Mouse (Mus musculus): Measurements from ENCODE around the gene Chil1. TPM values are rescaled to one million over a fixed set of nuclear protein-coding genes. Genes with fewer than 3 reads are reported as not detected.

The Chil1 gene
- total and polyA plus RNA-seq, 2 experiments: 0.09 to 0.34 TPM

DNA sequence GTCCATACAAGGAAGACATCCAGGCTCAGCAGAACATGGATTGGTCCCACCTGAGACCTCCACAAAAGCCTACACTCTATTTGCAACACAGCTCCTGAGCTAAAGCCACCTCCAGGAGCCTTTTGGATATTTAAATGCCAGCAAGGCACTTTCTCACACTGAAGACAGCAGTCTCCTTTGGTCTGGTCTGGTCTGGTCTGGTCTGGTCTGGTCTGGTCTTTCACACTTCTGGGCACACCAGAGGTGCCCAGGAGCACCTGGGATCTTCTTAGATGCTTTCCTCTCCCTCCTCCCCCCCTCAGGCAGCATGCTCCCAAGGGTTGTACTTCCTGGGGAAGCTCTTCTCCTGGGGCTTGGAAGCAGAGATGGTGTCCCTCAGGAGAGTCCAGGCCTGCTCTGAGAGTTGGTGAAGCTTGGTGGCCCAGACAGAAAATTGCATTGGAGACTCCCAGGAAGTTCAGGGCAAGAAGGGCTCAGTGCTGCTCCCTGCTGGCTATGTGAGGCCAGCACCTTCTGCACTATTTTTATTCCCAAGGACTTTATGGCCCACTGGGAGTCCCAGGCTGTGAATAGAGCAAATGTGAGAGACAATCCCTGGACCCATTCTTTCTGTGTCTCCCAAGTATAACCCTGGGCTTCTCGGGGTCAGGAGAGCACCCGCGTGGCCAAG lies 19.9 kb downstream of the Chil1 start:
- Histone ChIP-seq H3K4me3 (ENCODE audit: insufficient read depth, low read depth, low read length) (no peak overlapping the region), H3K9ac (ENCODE audit: low read depth, low read length) (no peak overlapping the region), H3K79me2 (ENCODE audit: control insufficient read depth, insufficient read depth, low read length) (no peaks in the 10 kb centered on the region), H3K4me1 (ENCODE audit: control insufficient read depth, insufficient read depth, low read length) (no peaks in the 10 kb centered on the region; the same call in 1 of the 2 replicates), H3K27ac (replicated peaks; ENCODE audit: insufficient read depth, low read depth, low read length) (no peak overlapping the region), H3K27me3 (ENCODE audit: control insufficient read depth, insufficient read depth, low read length) (no peaks in the 10 kb centered on the region), H3K36me3 (ENCODE audit: control insufficient read depth, insufficient read depth, low read length) (no peaks in the 10 kb centered on the region)
- 57% methylated on average over 3 of the region's 3 CpGs for WGBS
- TF ChIP-seq POLR2A (IDR thresholded peaks at IDR 0.05; ENCODE audit: extremely low read depth, insufficient read depth, low read length): no peak
- peak; percentile 85 for TF ChIP-seq CTCF (IDR thresholded peaks at IDR 0.05; ENCODE audit: low read depth, low read length)
- peak; percentile 14 for DNase-seq (ENCODE audit: extremely low read depth, low read depth, low spot score)

DNA sequence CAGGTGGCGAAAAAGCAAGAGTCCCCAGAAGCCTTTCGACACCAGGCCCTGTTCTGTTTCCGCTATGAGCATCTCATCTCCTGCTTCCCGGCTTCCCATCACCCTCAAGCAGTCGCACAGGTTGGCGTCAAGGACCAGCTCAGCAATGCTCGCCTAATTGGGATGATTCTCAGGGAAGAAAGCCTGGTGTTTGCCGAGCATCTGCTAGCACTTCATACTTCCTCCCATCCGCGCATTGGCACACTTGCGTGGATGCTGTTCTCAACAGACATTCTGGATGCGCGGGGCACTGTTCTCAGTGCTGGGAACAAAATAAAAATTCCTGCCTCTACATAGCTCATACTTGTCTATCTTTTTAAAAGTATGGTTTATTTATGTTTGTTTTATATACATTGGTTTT lies 22.3 kb downstream of the Chil1 start:
- Histone ChIP-seq H3K4me1 (ENCODE audit: control insufficient read depth, insufficient read depth, low read length) (no peaks in the 10 kb centered on the region; the same call in 1 of the 2 replicates), H3K27me3 (ENCODE audit: control insufficient read depth, insufficient read depth, low read length) (no peaks in the 10 kb centered on the region), H3K4me3 (ENCODE audit: insufficient read depth, low read depth, low read length) (no peak overlapping the region), H3K36me3 (ENCODE audit: control insufficient read depth, insufficient read depth, low read length) (no peaks in the 10 kb centered on the region), H3K9ac (ENCODE audit: low read depth, low read length) (no peak overlapping the region), H3K27ac (replicated peaks; ENCODE audit: insufficient read depth, low read depth, low read length) (no peak overlapping the region), H3K79me2 (ENCODE audit: control insufficient read depth, insufficient read depth, low read length) (no peaks in the 10 kb centered on the region)
- no peak for DNase-seq (ENCODE audit: extremely low read depth, low read depth, low spot score)
- WGBS: 93% methylated on average over 13 of the region's 13 CpGs
- no peak for TF ChIP-seq CTCF (IDR thresholded peaks at IDR 0.05; ENCODE audit: low read depth, low read length)
- no peak for TF ChIP-seq POLR2A (IDR thresholded peaks at IDR 0.05; ENCODE audit: extremely low read depth, insufficient read depth, low read length)

DNA sequence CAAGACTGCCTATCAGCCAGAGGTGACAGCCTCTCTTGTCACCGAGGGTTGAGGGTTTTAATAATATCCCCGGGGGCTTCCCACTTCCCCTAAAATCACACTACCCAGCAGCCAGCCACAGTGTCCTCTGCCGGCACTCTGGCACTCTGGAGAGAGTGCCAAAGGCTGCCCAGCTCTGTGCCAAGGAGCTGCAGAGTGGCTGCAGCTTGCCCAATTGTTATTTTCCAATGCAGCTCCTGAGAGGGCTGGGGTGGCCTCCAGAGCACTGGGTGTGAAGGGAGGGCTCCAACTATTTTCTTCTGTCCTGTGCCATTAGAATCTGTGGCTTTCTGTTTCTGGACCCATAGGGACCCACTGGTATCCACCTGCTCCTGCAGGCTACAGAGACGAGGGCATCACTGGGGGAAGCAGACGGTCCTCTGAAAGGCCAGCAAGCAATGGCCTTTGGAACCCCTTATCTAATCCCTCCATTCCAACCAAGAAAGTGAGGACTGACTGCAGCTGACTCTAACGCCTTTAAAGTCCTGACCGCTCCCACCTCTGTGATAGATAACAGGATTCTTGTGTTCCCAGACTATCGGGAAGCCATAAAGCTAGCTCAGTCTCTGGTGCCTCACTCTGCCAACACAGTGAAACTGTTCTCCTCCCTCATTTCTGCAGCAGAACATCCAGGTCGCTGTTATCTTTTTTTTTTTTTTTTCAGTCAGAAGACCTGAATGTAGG lies 23.5 kb downstream of the Chil1 start:
- Histone ChIP-seq H3K36me3 (ENCODE audit: control insufficient read depth, insufficient read depth, low read length) (no peaks in the 10 kb centered on the region), H3K79me2 (ENCODE audit: control insufficient read depth, insufficient read depth, low read length) (no peaks in the 10 kb centered on the region), H3K9ac (ENCODE audit: low read depth, low read length) (no peak overlapping the region), H3K27ac (replicated peaks; ENCODE audit: insufficient read depth, low read depth, low read length) (no peak overlapping the region), H3K27me3 (ENCODE audit: control insufficient read depth, insufficient read depth, low read length) (no peaks in the 10 kb centered on the region), H3K4me1 (ENCODE audit: control insufficient read depth, insufficient read depth, low read length) (no peaks in the 10 kb centered on the region; the same call in 1 of the 2 replicates), H3K4me3 (ENCODE audit: insufficient read depth, low read depth, low read length) (no peak overlapping the region)
- 51% methylated on average over 9 of the region's 9 CpGs for WGBS
- DNase-seq (ENCODE audit: extremely low read depth, low read depth, low spot score): peak; percentile 45
- no peak for TF ChIP-seq POLR2A (IDR thresholded peaks at IDR 0.05; ENCODE audit: extremely low read depth, insufficient read depth, low read length)
- TF ChIP-seq CTCF (IDR thresholded peaks at IDR 0.05; ENCODE audit: low read depth, low read length): 0 out of 2 replicates have a peak, but pooled peaks have one; percentile 2

DNA sequence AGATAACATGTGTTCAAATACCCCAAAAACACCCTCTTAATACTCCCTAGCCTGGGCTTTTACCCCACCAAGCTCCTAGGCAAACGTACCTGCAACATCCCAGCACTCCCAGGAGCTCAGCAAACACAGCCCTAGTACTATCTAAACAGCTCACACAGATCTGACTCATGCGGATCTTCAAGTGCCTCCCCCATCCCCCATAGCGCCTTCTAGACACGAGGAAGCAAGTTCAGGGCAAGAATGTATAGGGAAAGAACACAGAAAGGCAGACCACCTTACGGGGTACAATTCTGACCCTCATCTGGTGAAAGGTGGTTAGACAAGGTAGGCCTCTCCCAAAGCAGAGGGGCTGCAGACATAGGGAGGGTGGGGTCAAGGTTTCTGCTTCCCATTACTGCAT lies 24.1 kb downstream of the Chil1 start:
- H3K36me3 ChIP-seq (ENCODE audit: control insufficient read depth, insufficient read depth, low read length): no peaks in the 10 kb centered on the region
- 68% methylated on average over 5 of the region's 5 CpGs for WGBS
- TF ChIP-seq CTCF (IDR thresholded peaks at IDR 0.05; ENCODE audit: low read depth, low read length) (no peak), POLR2A (IDR thresholded peaks at IDR 0.05; ENCODE audit: extremely low read depth, insufficient read depth, low read length) (no peak)
- no peak overlapping the region for H3K4me3 ChIP-seq (ENCODE audit: insufficient read depth, low read depth, low read length)
- H3K9ac ChIP-seq (ENCODE audit: low read depth, low read length): no peak overlapping the region
- no peaks in the 10 kb centered on the region for H3K79me2 ChIP-seq (ENCODE audit: control insufficient read depth, insufficient read depth, low read length)
- H3K27ac ChIP-seq (replicated peaks; ENCODE audit: insufficient read depth, low read depth, low read length): no peak overlapping the region
- DNase-seq (ENCODE audit: extremely low read depth, low read depth, low spot score): no peak
- H3K4me1 ChIP-seq (ENCODE audit: control insufficient read depth, insufficient read depth, low read length): no peaks in the 10 kb centered on the region; the same call in 1 of the 2 replicates
- H3K27me3 ChIP-seq (ENCODE audit: control insufficient read depth, insufficient read depth, low read length): no peaks in the 10 kb centered on the region

DNA sequence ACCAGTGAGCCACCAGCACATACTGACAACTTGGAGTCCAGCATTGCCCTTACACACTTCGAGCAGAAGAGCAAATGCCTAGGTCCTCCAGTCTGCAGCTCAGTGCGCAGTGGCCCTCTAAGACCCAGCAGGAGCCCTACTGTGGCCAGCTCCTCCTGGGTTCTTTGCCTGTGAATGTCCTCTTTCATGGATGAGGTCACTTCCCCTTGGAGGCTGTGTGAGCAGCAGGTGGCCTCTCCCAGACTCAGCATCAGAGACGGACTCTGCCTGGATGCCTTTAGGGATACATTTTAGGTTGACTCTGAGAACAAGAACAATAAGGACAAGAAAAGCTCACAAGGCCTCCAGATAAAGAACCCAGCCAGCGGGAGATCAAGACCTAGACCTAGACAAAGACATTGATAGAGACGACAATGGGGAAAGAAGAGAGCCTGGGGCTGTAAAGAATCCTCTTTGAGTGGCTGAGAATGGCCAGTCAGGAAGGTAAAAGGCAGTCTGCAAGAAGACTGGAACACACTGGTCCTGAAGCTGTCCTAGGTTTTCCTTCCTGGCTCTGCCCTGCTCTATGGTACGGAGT lies 28.3 kb downstream of the Chil1 start:
- no peaks in the 10 kb centered on the region for H3K79me2 ChIP-seq (ENCODE audit: control insufficient read depth, insufficient read depth, low read length)
- H3K27ac ChIP-seq (replicated peaks; ENCODE audit: insufficient read depth, low read depth, low read length): no peak overlapping the region
- H3K36me3 ChIP-seq (ENCODE audit: control insufficient read depth, insufficient read depth, low read length): no peaks in the 10 kb centered on the region
- TF ChIP-seq POLR2A (IDR thresholded peaks at IDR 0.05; ENCODE audit: extremely low read depth, insufficient read depth, low read length) (no peak), CTCF (IDR thresholded peaks at IDR 0.05; ENCODE audit: low read depth, low read length) (no peak)
- no peak overlapping the region for H3K4me3 ChIP-seq (ENCODE audit: insufficient read depth, low read depth, low read length)
- H3K9ac ChIP-seq (ENCODE audit: low read depth, low read length): no peak overlapping the region
- DNase-seq (ENCODE audit: extremely low read depth, low read depth, low spot score): no peak
- 90% methylated on average over 6 of the region's 6 CpGs for WGBS
- no peaks in the 10 kb centered on the region; the same call in 1 of the 2 replicates for H3K4me1 ChIP-seq (ENCODE audit: control insufficient read depth, insufficient read depth, low read length)
- no peaks in the 10 kb centered on the region for H3K27me3 ChIP-seq (ENCODE audit: control insufficient read depth, insufficient read depth, low read length)

Data from liver, adult 2 months (tissue).